Mouse (Mus musculus) kidney, embryonic 14.5 days (tissue): Measurements from ENCODE around the gene Nos2. TPM values are rescaled to one million over a fixed set of nuclear protein-coding genes. Genes with fewer than 3 reads are reported as not detected.
"Not testable (repeated sequence)": the region's sequence is repeated elsewhere in the genome, so short reads cannot be mapped to it uniquely, and the experiment has no call there.

ENCODE experiments used
- ATAC-seq: fragments of 200-750 bp; cut with Nextera tagmentation; 2 replicates; pipeline ENCODE4 v1.8.0; 2017; ENCODE audit warnings: moderate number of reproducible peaks, mild to moderate bottlenecking, moderate TSS enrichment, moderate library complexity; ENCODE audit not compliant: low FRiP score, low TSS enrichment
- H3K27ac ChIP-seq: fragments of 300-500 bp; sonication (generic); 2 replicates; pipeline ENCODE4 v1.5.1; 2014; ENCODE audit warnings: low read depth, mild to moderate bottlenecking, low read length, moderate library complexity, mixed read lengths
- H3K27me3 ChIP-seq: fragments of 300-500 bp; sonication (generic); 2 replicates; pipeline ENCODE4 v1.6.1; 2014; ENCODE audit warnings: mild to moderate bottlenecking, low read length; ENCODE audit not compliant: control insufficient read depth, insufficient read depth
- H3K36me3 ChIP-seq: fragments of 300-500 bp; sonication (generic); 2 replicates; pipeline ENCODE4 v1.6.1; 2014; ENCODE audit warnings: low read length, mixed read lengths; ENCODE audit not compliant: control insufficient read depth, insufficient read depth
- H3K4me1 ChIP-seq: fragments of 300-500 bp; sonication (generic); 2 replicates; pipeline ENCODE4 v1.6.1; 2014; ENCODE audit warnings: low read length, mixed read lengths; ENCODE audit not compliant: control insufficient read depth, insufficient read depth
- H3K4me2 ChIP-seq: fragments of 300-500 bp; sonication (generic); replicated peaks from 2 replicates; pipeline ENCODE4 v1.6.1; 2014; ENCODE audit warnings: low read depth, mild to moderate bottlenecking, low read length
- H3K4me3 ChIP-seq: fragments of 300-500 bp; sonication (generic); 2 replicates; pipeline ENCODE4 v1.5.1; 2014; ENCODE audit warnings: mild to moderate bottlenecking, low read length
- H3K9ac ChIP-seq: fragments of 300-500 bp; sonication (generic); 2 replicates; pipeline ENCODE4 v1.6.1; 2014; ENCODE audit warnings: low read depth, mild to moderate bottlenecking, low read length, moderate library complexity
- H3K9me3 ChIP-seq: fragments of 300-500 bp; sonication (generic); 2 replicates; pipeline ENCODE4 v1.6.1; 2016; ENCODE audit warnings: low read length; ENCODE audit not compliant: control insufficient read depth
- WGBS: fragments of 180-500 bp; shearing (Covaris S2); extraction: QIAGEN DNeasy Blood & Tissue Kit; methylation state at CpG from one replicate; pipeline ENCODE4 v1.1.7; 2014; 5-methylcytosine and 5-hydroxymethylcytosine counted together
- polyA plus RNA-seq: library from polyadenylated mRNA; unstranded; fragments of >200 nt; fragmentation: Nextera tagmentation; extraction: Ambion mirVana; gene quantifications from 2 replicates; pipeline ENCODE4 v1.2.1, GENCODE M21; 2014

Nos2 gene
- polyA plus RNA-seq, 1 experiment from 2014 or later = 1.7 TPM

DNA sequence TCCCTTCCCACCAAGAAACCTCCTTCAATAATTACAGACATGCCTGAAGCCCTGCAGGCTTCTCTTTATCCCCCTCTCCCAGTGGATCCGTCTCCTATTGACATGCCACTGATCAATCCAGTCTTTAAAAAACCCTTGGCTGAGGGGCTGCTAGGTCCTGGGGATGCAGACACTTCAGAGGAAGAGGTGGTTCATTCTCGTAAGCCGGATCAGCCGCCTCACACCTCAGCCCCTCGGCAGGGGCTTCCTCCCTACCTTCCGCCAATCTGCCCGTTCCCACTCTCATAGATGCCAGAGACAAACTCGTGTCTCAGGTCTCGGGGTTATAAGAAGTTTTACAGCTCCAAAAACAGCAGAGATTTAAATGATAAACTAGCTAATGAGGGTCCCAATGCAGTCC is 69.5 kb downstream of the Nos2 start:
- H3K4me2 ChIP-seq = no peak overlapping the region
- H3K9me3 ChIP-seq = peaks cover 3% of the 10 kb centered on the region; the same call in 1 of the 2 replicates
- H3K9ac ChIP-seq = no peak overlapping the region
- no peak overlapping the region for H3K27ac ChIP-seq
- WGBS = 95% methylated on average over 9 of the region's 9 CpGs
- H3K4me3 ChIP-seq = no peak overlapping the region
- no peaks in the 10 kb centered on the region for H3K4me1 ChIP-seq
- H3K36me3 ChIP-seq = no peaks in the 10 kb centered on the region
- ATAC-seq = no peak
- H3K27me3 ChIP-seq = no peaks in the 10 kb centered on the region

DNA sequence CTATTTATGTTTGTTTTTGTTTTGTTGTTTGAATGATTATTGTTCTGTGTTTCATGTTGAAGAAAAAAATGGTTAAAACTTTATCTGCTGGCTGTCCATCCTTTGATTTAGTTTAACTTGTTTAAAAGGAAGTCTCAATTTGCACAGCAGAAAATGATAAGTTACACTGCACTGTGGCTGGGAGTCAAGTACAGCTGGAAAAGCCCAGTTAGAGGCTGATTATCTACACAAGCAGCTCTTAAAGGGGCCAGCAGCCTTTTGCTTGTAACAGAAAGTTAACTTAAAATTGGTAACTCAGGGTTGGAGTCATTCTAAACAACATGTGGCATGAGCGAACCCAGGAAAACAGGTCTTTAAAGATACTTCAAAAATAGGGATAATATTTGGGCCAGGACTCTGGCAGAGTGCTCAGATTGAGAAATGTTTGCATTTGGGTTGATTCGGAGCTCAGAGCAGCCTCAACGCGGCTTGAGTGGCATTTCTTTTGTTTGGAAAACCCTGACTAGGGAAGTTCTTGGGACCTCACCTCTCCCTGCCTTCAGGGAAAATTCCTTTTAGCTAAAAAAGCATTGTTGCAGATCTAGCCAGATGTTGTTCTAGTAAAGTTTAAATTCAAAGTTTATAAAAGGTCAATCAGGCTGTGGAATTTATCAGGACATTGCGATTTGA is 70.4 kb downstream of the Nos2 start:
- not testable (repeated sequence) for H3K4me1 ChIP-seq, ATAC-seq, H3K27me3 ChIP-seq, H3K4me3 ChIP-seq, H3K9me3 ChIP-seq, H3K36me3 ChIP-seq, H3K9ac ChIP-seq, H3K4me2 ChIP-seq, H3K27ac ChIP-seq
- 81% methylated on average over 5 of the region's 5 CpGs for WGBS

- Histone ChIP-seq H3K4me3 (no peak overlapping the region), H3K27me3 (no peaks in the 10 kb centered on the region), H3K36me3 (no peaks in the 10 kb centered on the region), H3K27ac (no peak overlapping the region), H3K9ac (no peak overlapping the region), H3K9me3 (peaks cover 9% of the 10 kb centered on the region), H3K4me1 (peaks cover 13% of the 10 kb centered on the region), H3K4me2 (no peak overlapping the region)
- 65% methylated on average over 6 of the region's 6 CpGs for WGBS
- ATAC-seq = no peak
Observed at GRCm38 (mm10) chr11:78999118-78999517, 78.5 kb downstream of the Nos2 start.

- peak overlapping the region; percentile 30; the same call in 1 of the 2 replicates for H3K27ac ChIP-seq
- peaks cover 3% of the 10 kb centered on the region; the same call in 1 of the 2 replicates for H3K9me3 ChIP-seq
- H3K4me2 ChIP-seq = no peak overlapping the region
- H3K4me1 ChIP-seq = peaks cover 13% of the 10 kb centered on the region
- no peaks in the 10 kb centered on the region for H3K27me3 ChIP-seq
- no peak for ATAC-seq
- H3K4me3 ChIP-seq = no peak overlapping the region
- H3K9ac ChIP-seq = no peak overlapping the region
- no peaks in the 10 kb centered on the region for H3K36me3 ChIP-seq
- 93% methylated on average over 4 of the region's 4 CpGs for WGBS
Observed at GRCm38 (mm10) chr11:79001871-79002270, 81.3 kb downstream of the Nos2 start.

DNA sequence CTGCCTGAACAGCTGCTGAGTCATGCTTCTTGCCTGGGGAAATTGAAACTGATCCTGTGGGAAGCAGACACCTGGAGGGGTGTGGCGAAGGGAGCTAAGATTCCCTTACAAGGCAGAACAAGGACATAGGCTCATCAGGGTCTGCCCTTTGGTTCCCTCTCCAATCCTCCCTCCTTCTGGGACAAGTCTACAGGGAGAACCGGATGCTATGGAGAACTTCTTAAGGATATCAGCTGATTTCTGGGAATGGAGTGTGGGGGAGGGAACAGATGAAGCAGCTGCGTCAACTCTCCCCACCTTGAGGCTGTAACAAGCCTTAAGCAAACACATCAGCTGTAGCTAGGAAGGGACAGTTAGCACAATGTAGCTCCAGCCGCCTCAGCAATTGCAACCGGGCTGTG is 82.0 kb downstream of the Nos2 start:
- no peaks in the 10 kb centered on the region; the same call in 1 of the 2 replicates for H3K9me3 ChIP-seq
- peak; percentile 62; the same call in 1 of the 2 replicates for ATAC-seq
- H3K27ac ChIP-seq = peak overlapping the region; percentile 82
- no peaks in the 10 kb centered on the region for H3K36me3 ChIP-seq
- no peaks in the 10 kb centered on the region for H3K27me3 ChIP-seq
- WGBS = 32% methylated on average over 5 of the region's 5 CpGs
- no peak overlapping the region for H3K4me3 ChIP-seq
- peaks cover 13% of the 10 kb centered on the region for H3K4me1 ChIP-seq
- no peak overlapping the region for H3K4me2 ChIP-seq
- H3K9ac ChIP-seq = no peak overlapping the region

GRCm38 (mm10) chr11:79003053-79003768 is 82.6 kb downstream of the Nos2 start:
- H3K27ac ChIP-seq = peak overlapping the region; percentile 82
- 48% methylated on average over 11 of the region's 11 CpGs for WGBS
- H3K9ac ChIP-seq = no peak overlapping the region
- no peak overlapping the region for H3K4me3 ChIP-seq
- H3K36me3 ChIP-seq = no peaks in the 10 kb centered on the region
- no peak overlapping the region for H3K4me2 ChIP-seq
- peaks cover 13% of the 10 kb centered on the region for H3K4me1 ChIP-seq
- peak; percentile 54; the same call in 1 of the 2 replicates for ATAC-seq
- H3K9me3 ChIP-seq = no peaks in the 10 kb centered on the region
- H3K27me3 ChIP-seq = no peaks in the 10 kb centered on the region

DNA sequence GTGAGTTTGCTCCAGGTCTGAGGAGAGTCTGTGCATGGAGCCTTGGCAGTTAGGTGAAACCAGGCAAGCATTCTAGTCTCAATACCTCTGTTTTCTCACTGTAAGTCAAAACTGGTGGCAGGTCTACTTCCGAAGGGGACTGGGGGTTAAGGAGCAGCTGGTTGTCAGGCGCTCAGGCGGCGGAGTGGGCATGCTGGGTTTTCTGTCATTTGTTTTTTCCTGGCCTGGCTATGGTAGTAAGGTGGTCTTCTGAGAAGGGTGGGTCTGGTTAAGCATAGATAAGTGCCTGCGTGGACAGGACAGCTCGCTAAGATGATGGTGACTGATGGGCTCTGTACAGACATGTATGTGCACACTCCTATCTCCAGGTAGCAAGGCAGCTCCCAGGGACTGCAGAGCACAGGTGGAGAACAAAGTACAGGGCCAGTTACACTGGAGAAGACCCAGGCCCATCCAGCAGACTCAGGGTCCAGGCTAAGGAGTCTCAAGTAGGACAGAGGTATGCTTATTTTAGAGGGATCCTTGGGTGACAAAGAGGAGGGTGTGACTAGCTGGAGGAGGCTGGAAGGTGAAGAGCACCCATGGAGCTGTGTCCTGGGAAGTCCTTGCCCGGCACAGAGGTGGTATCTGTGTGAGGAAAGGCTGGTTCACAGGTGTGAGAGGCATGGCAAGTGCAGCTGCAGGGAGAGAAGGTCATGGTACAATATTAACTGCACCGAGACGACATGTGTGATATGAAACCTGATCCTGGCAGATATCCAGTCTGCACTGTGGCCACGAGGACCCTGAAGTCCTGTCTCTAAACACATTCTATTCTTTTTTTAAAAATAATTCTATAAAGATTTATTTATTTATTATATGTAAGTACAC is 83.4 kb downstream of the Nos2 start:
- WGBS = 73% methylated on average over 10 of the region's 10 CpGs
- Histone ChIP-seq H3K9me3 (no peaks in the 10 kb centered on the region), H3K27ac (no peak overlapping the region)

GRCm38 (mm10) chr11:79005578-79006394 is 85.2 kb downstream of the Nos2 start:
- peaks cover 13% of the 10 kb centered on the region for H3K4me1 ChIP-seq

More for the DNA sequence above, 83.4 kb downstream of the Nos2 start:
- Histone ChIP-seq H3K4me1 (peaks cover 13% of the 10 kb centered on the region), H3K4me3 (no peak overlapping the region), H3K27me3 (no peaks in the 10 kb centered on the region), H3K4me2 (no peak overlapping the region), H3K36me3 (no peaks in the 10 kb centered on the region), H3K9ac (no peak overlapping the region)
- ATAC-seq = no peak

More at GRCm38 (mm10) chr11:79005578-79006394, 85.2 kb downstream of the Nos2 start:
- Histone ChIP-seq H3K4me3 (no peak overlapping the region), H3K36me3 (no peaks in the 10 kb centered on the region), H3K27me3 (no peaks in the 10 kb centered on the region), H3K27ac (no peak overlapping the region), H3K9ac (no peak overlapping the region), H3K4me2 (no peak overlapping the region), H3K9me3 (no peaks in the 10 kb centered on the region)
- no peak for ATAC-seq
- WGBS = 80% methylated on average over 14 of the region's 14 CpGs
